Mouse (Mus musculus) MEL (cell line): ENCODE data around the gene Mylk. TPM values are rescaled to one million over a fixed set of nuclear protein-coding genes. Genes with fewer than 3 reads are reported as not detected.
A peak's percentile ranks its signal among the peaks of the same experiment; 100 is the strongest.
"Not testable (repeated sequence)": the region's sequence is repeated elsewhere in the genome, so short reads cannot be mapped to it uniquely, and the experiment has no call there.

Experiments used
- DNase-seq: peaks from one replicate; pipeline ENCODE4 v3.0.0; 2011; ENCODE audit warnings: low read depth, low spot score
- H3K27ac ChIP-seq: 2 replicates; pipeline ENCODE4 v1.5.1; 2012; ENCODE audit warnings: low read depth, mild to moderate bottlenecking, control low read depth, low read length, moderate library complexity; ENCODE audit not compliant: control insufficient read depth
- H3K27me3 ChIP-seq, 2 experiments: fragments of 150-350 bp in 1 of 2; sonication (generic) in 1 of 2; 2 replicates each; pipeline ENCODE4 v1.6.1; 2012; ENCODE audit warnings: low read length in 2 of 2, mild to moderate bottlenecking in 2 of 2, improper control_type of control experiment in 1 of 2, moderate library complexity in 1 of 2; ENCODE audit not compliant: insufficient read depth in 2 of 2, control insufficient read depth in 1 of 2
- H3K36me3 ChIP-seq, 2 experiments: 2 replicates each; pipeline ENCODE4 v1.6.1; 2012 to 2014; ENCODE audit warnings: low read length in 2 of 2, improper control_type of control experiment in 1 of 2, inconsistent platforms in 1 of 2, mild to moderate bottlenecking in 1 of 2; ENCODE audit not compliant: insufficient read depth in 2 of 2, control insufficient read depth in 1 of 2
- H3K4me1 ChIP-seq, 2 experiments: fragments of 150-350 bp in 1 of 2; sonication (generic) in 1 of 2; 2 replicates each; pipeline ENCODE4 v1.6.1; 2012; ENCODE audit warnings: low read length in 2 of 2, improper control_type of control experiment in 1 of 2, mild to moderate bottlenecking in 1 of 2; ENCODE audit not compliant: insufficient read depth in 2 of 2, control insufficient read depth in 1 of 2
- H3K4me3 ChIP-seq, 2 experiments: fragments of 150-350 bp in 1 of 2; sonication (generic) in 1 of 2; 2 replicates each; pipeline ENCODE4 v1.5.1; 2012; ENCODE audit warnings: low read depth in 2 of 2, low read length in 2 of 2, mild to moderate bottlenecking in 2 of 2, moderate library complexity in 2 of 2, control low read depth in 1 of 2, improper control_type of control experiment in 1 of 2; ENCODE audit not compliant: control insufficient read depth in 1 of 2, insufficient read depth in 1 of 2
- H3K79me2 ChIP-seq: 2 replicates; pipeline ENCODE4 v1.6.1; 2012; ENCODE audit warnings: mild to moderate bottlenecking, low read length, moderate library complexity; ENCODE audit not compliant: control insufficient read depth, poor library complexity, insufficient read depth
- H3K9ac ChIP-seq: 2 replicates; pipeline ENCODE4 v1.6.1; 2012; ENCODE audit warnings: low read depth, mild to moderate bottlenecking, control low read depth, low read length, moderate library complexity; ENCODE audit not compliant: control insufficient read depth, poor library complexity, severe bottlenecking
- H3K9me3 ChIP-seq: fragments of 150-350 bp; sonication (generic); replicated peaks from 2 replicates; pipeline ENCODE4 v1.6.1; 2012; ENCODE audit warnings: mild to moderate bottlenecking, low read length, improper control_type of control experiment, moderate library complexity; ENCODE audit not compliant: insufficient read depth
- BHLHE40 ChIP-seq: IDR thresholded peaks from 2 replicates; pipeline ENCODE4 v1.6.1; 2012; ENCODE audit warnings: low read depth, mild to moderate bottlenecking, inconsistent platforms, low read length, improper control_type of control experiment, borderline replicate concordance
- CTCF ChIP-seq, 3 experiments: IDR thresholded peaks in 2 of 3; conservative IDR thresholded peaks in 1 of 3; 2 replicates each; pipeline ENCODE4 v1.5.1; 2011 to 2012; ENCODE audit warnings: low read length in 3 of 3, low read depth in 2 of 3, mild to moderate bottlenecking in 2 of 3, improper control_type of control experiment in 1 of 3, inconsistent platforms in 1 of 3, mixed read lengths in 1 of 3, moderate library complexity in 1 of 3; ENCODE audit not compliant: control insufficient read depth in 1 of 3, insufficient read depth in 1 of 3, poor library complexity in 1 of 3, severe bottlenecking in 1 of 3
- E2F4 ChIP-seq: IDR thresholded peaks from 2 replicates; pipeline ENCODE4 v1.6.1; 2011; ENCODE audit warnings: low read depth, low read length, improper control_type of control experiment, borderline replicate concordance
- HCFC1 ChIP-seq: IDR thresholded peaks from 2 replicates; pipeline ENCODE4 v1.6.1; 2012; ENCODE audit warnings: low read depth, mild to moderate bottlenecking, inconsistent platforms, low read length, improper control_type of control experiment, moderate library complexity
- JUND ChIP-seq: IDR thresholded peaks from 2 replicates; pipeline ENCODE4 v1.6.1; 2011; ENCODE audit warnings: low read depth, mild to moderate bottlenecking, improper control_type of control experiment, low read length
- KAT2A ChIP-seq: conservative IDR thresholded peaks from 2 replicates; pipeline ENCODE4 v1.6.1; 2012; ENCODE audit warnings: low read depth, low read length, improper control_type of control experiment, inconsistent platforms
- MAX ChIP-seq: IDR thresholded peaks from 2 replicates; pipeline ENCODE4 v1.6.1; 2011; ENCODE audit warnings: low read length, improper control_type of control experiment
- MAZ ChIP-seq: IDR thresholded peaks from 2 replicates; pipeline ENCODE4 v1.6.1; 2012; ENCODE audit warnings: low read depth, mild to moderate bottlenecking, inconsistent platforms, low read length, improper control_type of control experiment
- MEF2A ChIP-seq: IDR thresholded peaks from 2 replicates; pipeline ENCODE4 v1.6.1; 2014; ENCODE audit warnings: low read depth, mild to moderate bottlenecking, inconsistent platforms, low read length, improper control_type of control experiment; ENCODE audit not compliant: poor library complexity, insufficient replicate concordance, severe bottlenecking; ENCODE audit errors: extremely low read depth
- MYC ChIP-seq: IDR thresholded peaks from 2 replicates; pipeline ENCODE4 v1.6.1; 2011; ENCODE audit warnings: low read depth, mild to moderate bottlenecking, low read length, improper control_type of control experiment, moderate library complexity
- RAD21 ChIP-seq: IDR thresholded peaks from 2 replicates; pipeline ENCODE4 v1.6.1; 2011; ENCODE audit warnings: mild to moderate bottlenecking, low read depth, low read length, improper control_type of control experiment
- SIN3A ChIP-seq: IDR thresholded peaks from 2 replicates; pipeline ENCODE4 v1.6.1; 2012; ENCODE audit warnings: low read length, improper control_type of control experiment, inconsistent platforms
- SMC3 ChIP-seq: IDR thresholded peaks from 2 replicates; pipeline ENCODE4 v1.6.1; 2011; ENCODE audit warnings: low read depth, low read length, improper control_type of control experiment
- ZC3H11A ChIP-seq: IDR thresholded peaks from 2 replicates; pipeline ENCODE4 v1.6.1; 2012; ENCODE audit warnings: low read depth, mild to moderate bottlenecking, inconsistent platforms, low read length, improper control_type of control experiment
- ZNF384 ChIP-seq: IDR thresholded peaks from 2 replicates; pipeline ENCODE4 v1.6.1; 2012; ENCODE audit warnings: low read depth, mild to moderate bottlenecking, inconsistent platforms, low read length, improper control_type of control experiment
- polyA plus RNA-seq, 2 experiments: library from polyadenylated mRNA; stranded (reverse) in 1 of 2; unstranded in 1 of 2; fragments of >175 nt in 1 of 2; fragments of >200 nt in 1 of 2; gene quantifications; 2 replicates each; pipeline versions ENCODE4 v1.2.1 to v1.2.4; 2012; ENCODE audit warnings: low replicate concordance in 2 of 2, low read depth in 1 of 2; ENCODE audit not compliant: insufficient read length in 2 of 2, insufficient read depth in 1 of 2, missing spikeins in 1 of 2
- total RNA-seq: library from RNA; depleted of rRNA; stranded (reverse); fragments of 300-350 nt; gene quantifications from 2 replicates; pipeline ENCODE4 v1.2.3, GENCODE M21; 2012; rRNA removed

Mylk gene
- not detected in 2 replicates for total RNA-seq
- not detected for polyA plus RNA-seq

- Histone ChIP-seq H3K9ac (no peak within 1 kb of the TSS), H3K79me2 (no peaks in the 10 kb centered on the region)
These were observed at the start of gene Mylk for GRCm38 (mm10) chr16:34745065-34745585. Mylk (plus strand) TSS chr16:34745210.

GRCm38 (mm10) chr16:34698721-34699120, 46.3 kb upstream of the Mylk start:
- not testable (repeated sequence) for H3K27me3 ChIP-seq, H3K27ac ChIP-seq, DNase-seq, H3K9me3 ChIP-seq, H3K79me2 ChIP-seq, H3K9ac ChIP-seq, H3K4me3 ChIP-seq
- Histone ChIP-seq H3K36me3 (peaks cover 0 to 11% of the 10 kb centered on the region in 2 experiments; a peak in 2 of 4 replicates), H3K4me1 (peaks cover 4 to 11% of the 10 kb centered on the region in 2 experiments)

More at GRCm38 (mm10) chr16:34745065-34745585, at the start of gene Mylk:
- Histone ChIP-seq H3K4me1 (no peaks in the 10 kb centered on the region), H3K36me3 (no peaks in the 10 kb centered on the region), H3K9me3 (no peaks in the 10 kb centered on the region), H3K4me3 (no peak within 1 kb of the TSS), H3K27me3 (no peaks in the 10 kb centered on the region), H3K27ac (no peak within 1 kb of the TSS)
- TF ChIP-seq E2F4 (no peak), CTCF (IDR thresholded peaks at IDR 0.05 in 2 of 3, conservative IDR thresholded peaks at IDR 0.05 in 1 of 3; ENCODE audit: control insufficient read depth in 1 of 3, insufficient read depth in 1 of 3, low read depth in 2 of 3, low read length in 3 of 3, poor library complexity in 1 of 3, severe bottlenecking in 1 of 3) (no peak), HCFC1 (no peak), JUND (no peak), MAZ (no peak), BHLHE40 (no peak)
- no peak for DNase-seq

DNA sequence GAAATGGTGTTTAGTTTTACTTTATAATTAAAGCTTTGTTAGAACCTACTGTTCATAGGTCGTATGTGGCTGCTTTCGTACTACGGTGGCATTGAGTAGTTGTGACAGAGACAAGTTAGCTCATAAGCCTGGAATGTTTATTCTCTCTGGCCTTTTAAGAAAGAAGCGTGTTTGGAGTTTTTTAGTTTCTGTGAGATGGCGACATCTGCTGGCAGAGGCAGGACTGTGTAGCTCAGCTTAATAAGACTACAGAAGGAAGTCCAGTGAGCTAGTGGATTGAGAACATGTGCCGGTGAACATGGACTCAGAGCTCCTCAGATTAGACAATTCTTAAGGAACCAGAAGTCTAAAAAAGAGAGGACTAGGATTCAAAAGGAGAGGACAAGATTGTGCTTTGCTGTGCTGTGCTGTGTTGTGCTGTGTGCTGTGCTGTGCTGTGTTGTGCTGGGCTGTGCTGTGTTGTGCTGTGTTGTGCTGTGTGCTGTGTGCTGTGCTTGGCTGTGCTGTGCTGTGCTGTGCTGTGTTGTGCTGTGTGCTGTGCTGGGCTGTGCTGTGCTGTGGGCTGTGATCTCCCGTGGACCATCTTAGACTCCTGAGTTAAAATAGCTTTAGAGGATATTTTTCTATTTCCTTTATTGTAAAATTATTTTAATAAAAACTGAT, 44.7 kb upstream of the Mylk start:
- H3K9ac ChIP-seq, result 0 out of 2 replicates have a peak overlapping the region, but pooled peaks have one; percentile 35
- no peak overlapping the region for H3K4me3 ChIP-seq

More for the DNA sequence above, 44.7 kb upstream of the Mylk start:
- H3K36me3 ChIP-seq, result peaks cover under 1 to 4% of the 10 kb centered on the region in 2 experiments; a peak in 3 of 4 replicates
- no peak overlapping the region for H3K27ac ChIP-seq
- H3K27me3 ChIP-seq, result no peaks in the 10 kb centered on the region
- no peaks in the 10 kb centered on the region for H3K9me3 ChIP-seq
- H3K4me1 ChIP-seq, result peaks cover 0 to under 1% of the 10 kb centered on the region in 2 experiments; a peak in 1 of 4 replicates
- DNase-seq, result peak; percentile 81
- TF ChIP-seq ZNF384, result peak; percentile 38; the same call in 1 of the 2 replicates
- TF ChIP-seq SMC3, result peak; percentile 83
- TF ChIP-seq ZC3H11A, result peak; percentile 69
- 0 out of 2 replicates have a peak, but pooled peaks have one; percentile 30 for TF ChIP-seq SIN3A
- TF ChIP-seq E2F4, result no peak
- no peak for TF ChIP-seq KAT2A
- TF ChIP-seq CTCF (IDR thresholded peaks at IDR 0.05 in 2 of 3, conservative IDR thresholded peaks at IDR 0.05 in 1 of 3; ENCODE audit: control insufficient read depth in 1 of 3, insufficient read depth in 1 of 3, low read depth in 2 of 3, low read length in 3 of 3, poor library complexity in 1 of 3, severe bottlenecking in 1 of 3), result peak; percentile 70 to 89 (median 81)
- TF ChIP-seq MAX, result peak; percentile 49; the same call in 1 of the 2 replicates
- peak; percentile 68 for TF ChIP-seq RAD21
- peak; percentile 47; the same call in 1 of the 2 replicates for TF ChIP-seq MYC
- TF ChIP-seq MEF2A, result no peak
- TF ChIP-seq, all 39 proteins: peak for 8
- no peaks in the 10 kb centered on the region for H3K79me2 ChIP-seq
